Mouse (Mus musculus): ENCODE data around the gene Wdr81. TPM values are rescaled to one million over a fixed set of nuclear protein-coding genes. Genes with fewer than 3 reads are reported as not detected.
A peak's percentile ranks its signal among the peaks of the same experiment; 100 is the strongest.

Wdr81 gene
- total RNA-seq (2021) = 10 to 100 TPM; 18.1 to 18.4 TPM
- long read RNA-seq, experiment 1, full-length matches to known transcripts = 1 of 5 reads
- long read RNA-seq, experiment 1, partial matches to known transcripts = 3 of 5 reads
- long read RNA-seq, experiment 1, other reads (novel, unspliced or antisense) = 1 of 5 reads
- long read RNA-seq, experiment 2, full-length matches to known transcripts = 3 of 11 reads
- long read RNA-seq, experiment 2, partial matches to known transcripts = 6 of 11 reads
- long read RNA-seq, experiment 2, other reads (novel, unspliced or antisense) = 2 of 11 reads

- DNase-seq (ENCODE audit: low spot score in 2 of 2) = peak in 1 of 2 experiments; percentile 73
These were observed at the start of gene Wdr81 for GRCm38 (mm10) chr11:75453991-75454930. Gene Wdr81 (minus strand): TSS chr11:75454717.

DNA sequence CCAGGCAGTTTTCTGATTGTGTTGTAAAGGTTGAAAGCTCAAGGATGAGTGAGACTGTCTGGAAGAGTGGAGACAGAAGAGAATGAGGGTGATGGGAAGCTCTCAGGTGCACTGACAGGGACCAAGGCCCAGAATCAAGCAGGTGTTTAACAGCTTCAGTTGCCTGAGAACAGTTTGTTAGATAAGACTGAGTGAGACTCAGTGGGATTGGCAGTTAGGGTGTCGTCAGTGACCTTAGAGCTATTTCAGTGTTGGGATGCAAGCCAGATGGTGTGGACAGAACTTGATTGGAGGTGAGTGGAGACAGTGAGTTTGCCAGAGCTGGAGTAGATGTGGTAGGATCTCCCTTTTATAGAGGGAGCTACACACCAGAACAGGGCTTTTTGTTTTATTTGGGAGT, 43.6 kb upstream of the Wdr81 start:
- no peak for DNase-seq (ENCODE audit: low spot score in 2 of 2)

- no peak for DNase-seq (ENCODE audit: low spot score in 2 of 2)
These were observed 40.0 kb upstream of the Wdr81 start for GRCm38 (mm10) chr11:75494296-75495049.

DNA sequence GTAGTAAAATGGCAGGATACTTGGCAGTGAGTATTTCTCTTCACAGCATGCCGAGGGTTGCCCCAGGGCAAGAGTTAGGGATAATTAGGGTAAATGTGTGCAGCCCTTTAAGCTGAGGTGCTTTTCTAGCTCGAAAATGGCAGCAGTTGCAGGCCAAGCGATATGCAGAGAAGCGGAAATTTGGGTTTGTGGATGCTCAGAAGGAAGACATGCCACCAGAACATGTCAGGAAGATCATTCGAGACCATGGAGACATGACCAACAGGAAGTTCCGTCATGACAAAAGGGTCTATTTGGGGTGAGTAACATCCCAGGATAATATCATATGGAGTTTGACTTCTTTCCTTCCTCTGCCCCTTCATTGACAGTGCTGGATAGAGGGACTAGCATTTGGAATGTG, 33.0 kb upstream of the Wdr81 start:
- DNase-seq (ENCODE audit: low spot score in 2 of 2) = no peak

DNA sequence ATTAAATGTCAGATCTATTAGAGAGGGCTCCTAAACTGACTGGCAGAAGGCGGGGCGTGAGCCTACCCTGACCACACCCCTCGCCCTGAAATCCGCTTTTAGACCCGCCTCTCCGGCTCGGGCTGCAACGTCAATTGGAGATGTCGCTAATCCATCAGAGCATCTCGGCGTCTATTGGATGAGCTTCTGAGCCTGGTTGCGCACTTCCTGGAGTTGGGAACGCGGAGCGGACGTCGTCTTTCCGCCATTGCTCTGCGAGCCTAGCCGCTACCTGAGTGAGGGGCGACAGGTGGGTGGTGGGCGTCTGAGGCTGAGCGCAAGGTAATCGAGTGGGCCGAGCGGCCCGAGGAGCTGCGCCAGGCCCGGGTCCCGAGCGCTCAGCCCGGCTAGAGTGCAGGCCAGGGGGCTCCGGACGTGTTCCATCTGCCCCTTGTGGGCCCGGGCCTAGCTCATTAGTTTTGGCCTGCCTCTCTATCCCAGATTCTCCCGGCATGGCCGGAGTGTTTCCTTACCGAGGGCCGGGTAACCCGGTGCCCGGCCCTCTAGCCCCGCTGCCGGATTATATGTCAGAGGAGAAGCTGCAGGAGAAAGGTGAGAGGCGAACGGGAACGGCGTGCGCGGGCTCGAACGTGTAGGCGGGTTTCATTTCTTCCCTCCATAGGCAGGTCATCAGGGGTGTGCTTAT, 32.2 kb upstream of the Wdr81 start, which contains the start of gene Prpf8:
Gene Prpf8, plus strand, starts transcription at position 216 of the 685 bp plus-strand sequence.
- peak; percentile 87 to 90 for DNase-seq (ENCODE audit: low spot score in 2 of 2)

GRCm38 (mm10) chr11:75486192-75486591, 31.7 kb upstream of the Wdr81 start:
- no peak for DNase-seq (ENCODE audit: low spot score in 2 of 2)

DNA sequence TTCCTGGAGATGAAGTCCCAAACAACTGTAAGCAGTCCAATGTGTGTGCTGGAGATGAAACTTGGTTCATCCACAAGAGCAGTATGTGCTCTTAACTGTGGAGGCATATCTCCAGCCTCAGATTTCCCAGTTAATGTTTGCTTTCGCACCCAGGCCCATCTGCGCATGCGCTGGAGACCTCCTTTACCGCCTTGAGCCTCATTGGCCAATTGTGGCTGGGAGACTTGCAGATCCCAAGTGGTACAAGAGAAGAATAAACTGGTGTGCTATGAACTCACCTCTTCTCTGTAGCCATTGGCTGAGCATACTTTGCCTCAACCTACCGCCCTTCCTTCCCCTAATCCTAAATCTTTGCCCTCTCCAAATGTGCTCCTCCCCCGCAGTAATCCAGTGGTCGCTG, 18.9 kb upstream of the Wdr81 start:
- no peak for DNase-seq (ENCODE audit: low spot score in 2 of 2)

GRCm38 (mm10) chr11:75472469-75473081, 18.1 kb upstream of the Wdr81 start:
- DNase-seq (ENCODE audit: low spot score in 2 of 2) = no peak

DNA sequence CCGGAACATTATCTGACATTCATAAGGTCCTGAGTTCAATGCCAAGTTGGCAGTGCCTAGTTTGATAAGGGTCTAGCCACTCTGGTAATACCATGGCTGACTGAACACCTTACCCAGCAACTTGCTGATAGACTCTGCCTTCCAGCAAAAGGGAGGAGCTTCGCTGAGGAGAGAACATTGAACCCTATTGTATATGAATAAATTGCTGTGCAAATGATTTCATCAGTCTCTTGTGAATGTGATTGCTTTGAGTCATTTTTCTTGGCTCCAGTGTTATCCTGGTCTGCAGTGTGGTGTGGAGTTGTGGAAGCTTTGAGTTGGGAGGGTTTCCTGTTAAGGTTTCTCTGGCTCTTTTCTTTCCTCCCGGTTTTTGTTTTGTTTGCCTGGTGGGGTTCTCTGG, 16.2 kb upstream of the Wdr81 start:
- DNase-seq (ENCODE audit: low spot score in 2 of 2) = no peak

DNA sequence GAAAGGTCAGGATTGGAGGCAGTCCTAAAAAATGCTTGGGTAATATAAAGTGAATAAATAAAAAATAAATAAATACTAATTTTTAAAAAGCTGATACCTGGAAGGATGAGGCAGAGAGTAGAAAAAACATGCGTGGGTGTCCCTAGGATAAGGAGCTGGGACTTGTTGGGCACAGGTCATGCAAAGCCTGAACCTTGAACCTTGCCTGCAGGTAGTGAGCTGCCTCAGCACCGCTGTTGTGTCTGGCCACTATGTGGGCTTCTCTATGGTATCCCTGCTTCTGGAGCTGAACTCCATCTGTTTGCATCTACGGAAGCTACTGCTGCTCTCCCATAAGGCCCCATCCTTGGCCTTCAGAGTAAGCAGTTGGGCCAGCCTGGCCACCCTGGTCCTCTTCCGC, 14.7 kb upstream of the Wdr81 start:
- no peak for DNase-seq (ENCODE audit: low spot score in 2 of 2)

GRCm38 (mm10) chr11:75468410-75468809, 13.9 kb upstream of the Wdr81 start:
- no peak for DNase-seq (ENCODE audit: low spot score in 2 of 2)

DNA sequence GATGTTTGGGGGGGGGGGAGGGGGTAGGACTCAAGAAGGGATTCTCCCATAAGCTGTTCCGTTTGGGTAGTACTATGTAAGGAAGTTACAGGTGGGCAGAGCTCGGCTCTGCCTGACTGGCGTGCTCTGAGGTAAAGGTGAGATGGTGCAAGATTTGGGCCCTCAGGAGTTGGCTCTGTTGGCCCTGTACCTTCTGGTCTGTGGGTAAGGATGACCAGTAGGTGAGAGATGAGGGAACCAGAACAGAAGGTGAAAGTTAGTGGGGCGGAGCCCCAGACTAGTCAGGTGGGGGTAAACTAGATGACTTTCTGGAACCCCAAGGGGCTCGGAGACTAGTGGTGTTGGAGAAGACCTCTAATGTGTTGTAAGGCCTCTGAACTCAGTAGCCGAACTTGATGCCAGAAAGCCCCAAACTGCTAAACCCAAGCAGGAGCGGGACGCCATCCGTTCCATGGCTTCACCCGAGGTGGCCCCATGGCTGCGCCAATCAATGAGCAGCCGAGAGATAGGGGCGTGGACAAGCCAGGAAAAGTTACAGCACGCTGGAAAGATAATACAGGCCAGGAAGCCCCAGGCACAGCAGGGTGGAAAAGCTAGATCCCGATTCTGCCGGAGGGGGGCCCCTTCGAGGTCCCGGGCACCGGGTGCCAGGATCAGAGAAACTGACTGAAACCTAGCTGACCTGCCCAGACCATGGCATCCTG, 13.1 kb upstream of the Wdr81 start:
- peak in 1 of 2 experiments; percentile 58 for DNase-seq (ENCODE audit: low spot score in 2 of 2)

GRCm38 (mm10) chr11:75466731-75467505, 12.4 kb upstream of the Wdr81 start:
- DNase-seq (ENCODE audit: low spot score in 2 of 2) = no peak

DNA sequence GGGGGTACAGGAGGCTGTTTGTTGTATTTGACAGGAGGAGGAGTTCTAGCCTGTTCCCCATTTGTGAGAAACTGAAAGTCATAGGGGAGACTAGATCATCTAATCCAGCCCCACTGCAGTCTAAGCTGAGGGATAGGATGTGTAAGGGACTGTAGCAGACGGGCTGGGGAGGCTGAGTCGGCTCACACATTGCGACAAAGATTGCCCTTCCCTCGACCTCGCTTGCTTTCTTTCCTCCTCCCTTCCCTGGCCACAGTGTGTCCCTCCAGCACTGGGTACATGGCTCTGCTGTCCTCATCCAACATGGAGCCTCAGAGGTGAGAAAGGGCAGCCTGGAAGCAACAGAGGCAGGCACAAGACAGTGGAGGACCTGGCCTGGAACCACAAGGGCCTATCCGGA, 10.5 kb upstream of the Wdr81 start:
- no peak for DNase-seq (ENCODE audit: low spot score in 2 of 2)

- DNase-seq (ENCODE audit: low spot score in 2 of 2) = no peak
These were observed 9.9 kb upstream of the Wdr81 start for GRCm38 (mm10) chr11:75464417-75464816.

- no peak for DNase-seq (ENCODE audit: low spot score in 2 of 2)
These were observed 9.1 kb upstream of the Wdr81 start for GRCm38 (mm10) chr11:75463624-75464023.

GRCm38 (mm10) chr11:75462865-75463336, 8.4 kb upstream of the Wdr81 start:
- DNase-seq (ENCODE audit: low spot score in 2 of 2) = peak; percentile 78 to 91

DNA sequence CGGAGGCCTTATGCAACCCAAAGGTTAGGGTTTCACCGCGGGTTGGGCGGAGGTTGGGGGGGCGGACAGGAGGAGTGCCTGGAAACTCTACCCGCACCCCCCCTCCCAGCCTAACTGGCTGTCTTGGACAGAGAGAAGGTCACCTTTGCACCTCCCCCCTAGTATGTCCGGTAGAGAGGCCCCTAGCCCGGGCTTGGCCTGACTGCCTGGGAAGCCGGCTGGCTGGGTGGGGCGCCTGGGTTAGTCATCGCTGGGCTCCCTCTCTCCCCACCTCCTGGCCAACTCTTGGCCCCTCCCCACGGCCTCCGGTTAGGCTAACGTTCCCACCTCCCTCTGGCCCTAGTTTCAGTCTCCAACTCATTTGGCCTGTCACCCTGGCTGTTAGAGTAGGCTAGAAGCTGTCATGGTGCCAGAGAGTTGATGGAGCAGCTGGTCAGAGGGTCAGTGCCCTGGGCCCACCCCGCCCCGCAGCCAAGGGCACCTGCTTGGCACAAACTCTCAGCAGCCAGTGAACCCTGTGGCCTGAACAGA, 7.8 kb upstream of the Wdr81 start:
- DNase-seq (ENCODE audit: low spot score in 2 of 2) = peak in 1 of 2 experiments; percentile 73
